Mouse (Mus musculus) left cerebral cortex, postnatal 25 days (tissue): ENCODE measurements at regions not wholly inside any gene's neighbourhood (a gene's known extent, or its start where the extent isn't known, plus 50 kb on each side); places are given as distances from the start of the nearest gene placed in this dataset.

Experiments used
- DNase-seq, 2 experiments: peaks; one replicate each; pipeline ENCODE4 v3.0.0; 2022; ENCODE audit warnings: low spot score in 2 of 2, mixed read lengths in 1 of 2
- intact Hi-C: fragments of 180-260 bp; cut with DNase I; formaldehyde crosslinking; loops from one replicate; pipeline ENCODE4 v1.15.1; 2025

- intact Hi-C loops = no loop called here
- no peak for DNase-seq
Measured at GRCm38 (mm10) chr9:87784872-87785271, 53.8 kb upstream of the Tbx18 start.

- no peak for DNase-seq
Measured at GRCm38 (mm10) chr9:87811746-87812145, 80.7 kb upstream of the Tbx18 start.

GRCm38 (mm10) chr9:87822276-87822675 lies 91.2 kb upstream of the Tbx18 start:
- intact Hi-C loops = no loop called here
- DNase-seq = no peak

More at GRCm38 (mm10) chr9:87811746-87812145, 80.7 kb upstream of the Tbx18 start:
- intact Hi-C loops = no loop called here

- intact Hi-C loops = no loop called here
Measured at GRCm38 (mm10) chr9:87824691-87825230, 93.7 kb upstream of the Tbx18 start.

GRCm38 (mm10) chr9:87843898-87844297 lies 112.8 kb upstream of the Tbx18 start:
- intact Hi-C loops = no loop called here
- DNase-seq = peak in 1 of 2 experiments; percentile 8

More at GRCm38 (mm10) chr9:87824691-87825230, 93.7 kb upstream of the Tbx18 start:
- DNase-seq = no peak

GRCm38 (mm10) chr9:87844453-87844852 lies 113.4 kb upstream of the Tbx18 start:
- no peak for DNase-seq
- intact Hi-C loops = no loop called here

- intact Hi-C loops = no loop called here
- no peak for DNase-seq
Measured at GRCm38 (mm10) chr9:87848882-87849281, 117.8 kb upstream of the Tbx18 start.

- DNase-seq = no peak
- intact Hi-C loops = no loop called here
Measured at GRCm38 (mm10) chr9:87850133-87850532, 119.1 kb upstream of the Tbx18 start.

- intact Hi-C loops = no loop called here
- DNase-seq = no peak
Measured at GRCm38 (mm10) chr9:87861588-87861987, 130.5 kb upstream of the Tbx18 start.

- intact Hi-C loops = no loop called here
- no peak for DNase-seq
Measured at GRCm38 (mm10) chr9:87865236-87865635, 134.2 kb upstream of the Tbx18 start.

GRCm38 (mm10) chr9:87872384-87872905 lies 141.4 kb upstream of the Tbx18 start:
- DNase-seq = no peak
- intact Hi-C loops = no loop called here

GRCm38 (mm10) chr9:87882587-87882986 lies 151.5 kb upstream of the Tbx18 start:
- DNase-seq = no peak
- intact Hi-C loops = no loop called here

- intact Hi-C loops = no loop called here
- DNase-seq = no peak
Measured at GRCm38 (mm10) chr9:87883069-87883468, 152.0 kb upstream of the Tbx18 start.

GRCm38 (mm10) chr9:87894051-87894450 lies 163.0 kb upstream of the Tbx18 start:
- DNase-seq = no peak
- intact Hi-C loops = no loop called here

- no peak for DNase-seq
- intact Hi-C loops = no loop called here
Measured at GRCm38 (mm10) chr9:87894596-87894995, 163.5 kb upstream of the Tbx18 start.

- DNase-seq = no peak
- intact Hi-C loops = no loop called here
Measured at GRCm38 (mm10) chr9:87895526-87895925, 164.5 kb upstream of the Tbx18 start.

- no peak for DNase-seq
- intact Hi-C loops = no loop called here
Measured at GRCm38 (mm10) chr9:87897336-87897735, 166.3 kb upstream of the Tbx18 start.

- intact Hi-C loops = no loop called here
- DNase-seq = no peak
Measured at GRCm38 (mm10) chr9:87899368-87899767, 168.3 kb upstream of the Tbx18 start.

GRCm38 (mm10) chr9:87899800-87900199 lies 168.7 kb upstream of the Tbx18 start:
- no peak for DNase-seq
- intact Hi-C loops = no loop called here

GRCm38 (mm10) chr9:87921291-87921690 lies 190.2 kb upstream of the Tbx18 start:
- intact Hi-C loops = no loop called here
- DNase-seq = no peak

- no peak for DNase-seq
- intact Hi-C loops = no loop called here
Measured at GRCm38 (mm10) chr9:87925151-87925550, 194.1 kb upstream of the Tbx18 start.

- no peak for DNase-seq
- intact Hi-C loops = no loop called here
Measured at GRCm38 (mm10) chr9:87933230-87933629, 202.2 kb upstream of the Tbx18 start.
